Mouse (Mus musculus) heart, embryonic 16.5 days (tissue): ENCODE results near the gene Vav1. TPM values are rescaled to one million over a fixed set of nuclear protein-coding genes. Genes with fewer than 3 reads are reported as not detected.

ENCODE experiments used
- ATAC-seq: fragments of 200-750 bp; cut with Nextera tagmentation; replicated peaks from 2 replicates; pipeline ENCODE4 v1.8.0; 2017; ENCODE audit warnings: moderate number of reproducible peaks; ENCODE audit not compliant: insufficient read depth, low FRiP score; ENCODE audit errors: extremely low read depth
- H3K27ac ChIP-seq: fragments of 300-500 bp; sonication (generic); 2 replicates; pipeline ENCODE4 v1.5.1; 2014; ENCODE audit warnings: mild to moderate bottlenecking, low read length, control low read depth, moderate library complexity
- H3K27me3 ChIP-seq: fragments of 300-500 bp; sonication (generic); 2 replicates; pipeline ENCODE4 v1.6.1; 2014; ENCODE audit warnings: low read length, mixed read lengths; ENCODE audit not compliant: control insufficient read depth, insufficient read depth
- H3K36me3 ChIP-seq: fragments of 300-500 bp; sonication (generic); 2 replicates; pipeline ENCODE4 v1.6.1; 2014; ENCODE audit not compliant: control insufficient read depth, insufficient read depth
- H3K4me1 ChIP-seq: fragments of 300-500 bp; sonication (generic); 2 replicates; pipeline ENCODE4 v1.6.1; 2014; ENCODE audit warnings: low read length, mixed read lengths; ENCODE audit not compliant: control insufficient read depth, insufficient read depth
- H3K4me2 ChIP-seq: fragments of 300-500 bp; sonication (generic); 2 replicates; pipeline ENCODE4 v1.6.1; 2014; ENCODE audit warnings: low read depth, mild to moderate bottlenecking, control low read depth, low read length
- H3K4me3 ChIP-seq: fragments of 300-500 bp; sonication (generic); 2 replicates; pipeline ENCODE4 v1.5.1; 2014; ENCODE audit warnings: mild to moderate bottlenecking, control low read depth, low read length
- H3K9ac ChIP-seq: fragments of 300-500 bp; sonication (generic); 2 replicates; pipeline ENCODE4 v1.6.1; 2014; ENCODE audit warnings: low read length, control low read depth
- H3K9me3 ChIP-seq: fragments of 300-500 bp; sonication (generic); replicated peaks from 2 replicates; pipeline ENCODE4 v1.6.1; 2016; ENCODE audit warnings: low read length; ENCODE audit not compliant: control insufficient read depth
- WGBS: fragments of 180-500 bp; shearing (Covaris S2); extraction: QIAGEN DNeasy Blood & Tissue Kit; methylation state at CpG from one replicate; pipeline ENCODE4 v1.1.7; 2014; 5-methylcytosine and 5-hydroxymethylcytosine counted together
- polyA plus RNA-seq: library from polyadenylated mRNA; unstranded; fragments of >200 nt; fragmentation: Nextera tagmentation; extraction: Ambion mirVana; gene quantifications from 2 replicates; pipeline ENCODE4 v1.2.1, GENCODE M21; 2015

Gene Vav1
- polyA plus RNA-seq, 1 experiment from 2014 or later, result 13.5 TPM

DNA sequence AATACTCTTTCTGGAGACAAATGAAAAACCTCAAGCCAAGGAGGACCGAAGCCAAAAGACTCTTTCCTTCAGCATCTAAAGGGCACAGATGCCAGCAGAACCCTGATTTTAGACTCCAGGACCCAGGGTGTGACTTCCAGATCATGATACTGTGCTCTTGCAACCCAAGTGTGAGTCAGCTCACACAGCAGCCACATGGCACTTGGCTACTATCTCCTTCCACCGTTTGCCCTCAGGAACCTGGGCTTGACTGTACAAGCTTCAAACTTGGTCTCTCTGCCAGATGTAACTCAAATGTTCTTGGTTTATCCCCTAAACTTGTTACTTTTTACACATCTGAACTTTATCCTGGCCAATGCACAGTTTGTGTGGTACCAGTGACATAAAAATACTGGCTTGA, 68.9 kb downstream of the Vav1 start:
- Histone ChIP-seq H3K9ac (no peak overlapping the region), H3K4me1 (no peaks in the 10 kb centered on the region), H3K27me3 (no peaks in the 10 kb centered on the region), H3K4me2 (no peak overlapping the region), H3K9me3 (no peaks in the 10 kb centered on the region; the same call in 1 of the 2 replicates), H3K36me3 (no peaks in the 10 kb centered on the region), H3K27ac (no peak overlapping the region), H3K4me3 (no peak overlapping the region)
- no peak for ATAC-seq
- 66% methylated on average over 2 of the region's 2 CpGs for WGBS

DNA sequence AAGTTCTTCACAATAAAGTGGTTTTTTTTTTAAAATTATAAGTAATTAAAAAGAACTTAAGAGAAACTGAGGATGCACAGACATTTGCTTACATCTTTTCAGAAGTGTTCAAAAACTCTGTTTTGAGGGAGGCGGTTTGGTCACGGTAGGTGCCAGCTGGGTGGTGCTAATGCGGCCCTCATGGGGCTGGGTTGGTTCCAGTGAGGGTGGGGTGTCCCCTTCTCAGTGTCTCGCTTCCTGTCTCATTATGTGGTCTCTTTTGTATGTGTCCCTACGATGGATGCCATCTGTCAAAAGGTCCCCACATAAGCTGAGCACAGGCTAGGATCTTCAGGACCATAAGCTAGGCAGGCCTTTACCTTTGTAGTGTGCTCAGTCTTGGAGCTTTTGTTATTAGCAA, 70.2 kb downstream of the Vav1 start:
- WGBS, result 70% methylated on average over 5 of the region's 5 CpGs
- ATAC-seq, result no peak
- Histone ChIP-seq H3K27ac (no peak overlapping the region), H3K27me3 (no peaks in the 10 kb centered on the region), H3K4me2 (no peak overlapping the region), H3K4me3 (no peak overlapping the region), H3K9ac (no peak overlapping the region), H3K4me1 (no peaks in the 10 kb centered on the region), H3K9me3 (no peaks in the 10 kb centered on the region), H3K36me3 (no peaks in the 10 kb centered on the region)

DNA sequence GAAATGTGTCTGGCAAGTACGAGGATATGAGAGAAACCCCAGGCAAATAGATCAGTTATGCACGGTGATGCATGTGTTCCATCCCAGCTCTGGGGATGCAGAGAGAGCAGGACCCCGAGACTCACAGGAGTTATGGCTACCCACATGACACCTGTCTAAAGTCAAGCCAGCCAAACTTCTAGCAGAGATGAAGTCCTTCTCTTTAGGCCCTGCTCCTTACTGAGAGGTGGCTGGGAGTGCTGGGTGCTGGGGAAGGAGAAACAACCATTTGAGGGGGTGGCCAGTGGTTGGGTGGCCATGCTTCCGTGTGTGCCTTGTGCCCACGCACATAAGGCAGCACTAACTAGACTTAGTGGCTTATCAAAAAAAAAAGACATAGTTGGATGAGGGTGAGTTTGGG, 71.3 kb downstream of the Vav1 start:
- Histone ChIP-seq H3K9ac (no peak overlapping the region), H3K36me3 (no peaks in the 10 kb centered on the region), H3K9me3 (no peaks in the 10 kb centered on the region), H3K4me1 (no peaks in the 10 kb centered on the region), H3K27ac (no peak overlapping the region), H3K4me3 (no peak overlapping the region), H3K4me2 (no peak overlapping the region), H3K27me3 (no peaks in the 10 kb centered on the region)
- 85% methylated on average over 5 of the region's 5 CpGs for WGBS
- no peak for ATAC-seq

DNA sequence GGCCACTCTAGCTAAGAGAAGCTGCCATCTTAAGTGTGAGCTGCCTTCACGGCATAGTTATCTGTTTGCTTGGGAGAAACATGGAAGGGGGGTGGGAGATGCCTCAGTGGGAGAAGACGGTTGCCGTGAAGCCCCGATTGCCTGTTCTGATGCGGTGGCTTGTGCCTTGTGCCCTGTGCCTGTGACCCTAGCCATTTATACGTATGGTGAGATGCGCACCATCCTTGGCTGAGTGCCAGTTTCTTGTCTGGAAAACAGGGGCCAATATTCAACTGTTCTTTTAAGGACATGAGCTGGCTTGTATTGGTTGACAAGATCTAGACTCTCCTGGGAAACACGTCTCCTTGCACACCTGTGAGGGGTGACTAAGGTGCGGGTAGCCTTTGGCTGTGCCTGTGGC, 72.2 kb downstream of the Vav1 start:
- Histone ChIP-seq H3K36me3 (no peaks in the 10 kb centered on the region), H3K4me1 (no peaks in the 10 kb centered on the region), H3K27me3 (no peaks in the 10 kb centered on the region), H3K9me3 (no peaks in the 10 kb centered on the region), H3K4me3 (no peak overlapping the region), H3K4me2 (no peak overlapping the region), H3K27ac (no peak overlapping the region), H3K9ac (no peak overlapping the region)
- ATAC-seq, result no peak
- WGBS, result 85% methylated on average over 9 of the region's 9 CpGs

DNA sequence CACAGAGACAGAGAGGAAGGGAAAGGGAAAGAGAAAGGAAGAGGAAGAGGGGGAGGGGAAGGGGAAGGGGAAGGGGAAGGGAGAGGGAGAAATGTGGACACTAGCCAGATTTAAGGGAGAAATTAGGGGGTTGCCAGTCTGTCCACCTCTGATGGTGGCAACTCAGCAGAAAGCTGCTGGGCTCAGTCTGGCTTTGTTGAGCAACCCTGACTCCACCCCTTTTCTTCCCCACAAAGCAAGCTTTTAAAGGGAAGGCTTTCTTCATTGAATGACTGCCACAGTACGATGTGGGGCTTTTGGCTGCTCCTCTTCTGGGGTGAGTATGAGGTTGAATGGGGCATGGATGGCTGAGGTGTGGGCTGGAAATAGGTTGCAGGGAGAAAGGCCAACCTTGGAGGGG, 79.5 kb downstream of the Vav1 start, which contains the start of gene Adgre1:
TSS of gene Adgre1 (plus strand) at position 251 of the 400 bp plus-strand sequence.
- Histone ChIP-seq H3K9ac (no peak within 1 kb of the TSS), H3K4me3 (no peak within 1 kb of the TSS), H3K9me3 (no peaks in the 10 kb centered on the region), H3K36me3 (no peaks in the 10 kb centered on the region), H3K4me2 (no peak within 1 kb of the TSS), H3K27ac (no peak within 1 kb of the TSS), H3K27me3 (no peaks in the 10 kb centered on the region), H3K4me1 (no peaks in the 10 kb centered on the region)
- ATAC-seq, result no peak
- WGBS, result 38% methylated on average over 1 of the region's 1 CpGs

DNA sequence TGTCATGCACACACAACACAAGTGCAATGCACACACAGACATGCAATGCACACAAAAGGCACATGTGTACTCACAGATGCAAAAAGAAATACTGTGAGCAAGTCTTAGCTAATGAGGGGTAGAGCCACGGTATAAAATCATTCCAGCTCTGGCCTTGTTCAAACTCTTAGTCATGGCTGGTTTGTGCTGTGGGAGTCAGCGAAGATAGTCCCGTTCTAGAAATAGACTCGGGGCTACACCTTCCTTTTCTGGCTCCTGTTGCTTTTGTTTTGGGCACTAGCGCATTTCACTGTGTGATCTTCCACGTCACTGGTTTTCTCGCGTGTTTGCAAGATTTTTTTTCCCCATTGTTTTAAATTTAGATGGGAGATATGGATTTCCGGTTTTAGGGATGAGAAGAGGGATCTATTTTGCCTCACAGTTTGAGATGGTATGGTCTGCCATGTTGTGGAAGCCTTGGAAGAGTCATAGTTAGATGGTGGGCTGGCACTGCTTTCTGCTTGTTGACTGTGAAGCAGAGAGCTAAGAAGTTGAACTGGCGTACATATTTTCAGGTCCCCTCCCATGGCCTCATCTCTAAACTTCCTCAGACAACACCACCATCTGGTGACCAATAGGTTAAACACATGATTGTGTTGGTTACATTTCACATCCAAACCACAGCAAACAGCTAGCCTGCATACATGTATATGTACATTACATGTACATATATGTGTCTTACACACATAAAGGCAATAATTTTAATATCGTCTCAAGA, 80.8 kb downstream of the Vav1 start:
- no peaks in the 10 kb centered on the region for H3K27me3 ChIP-seq
- no peak for ATAC-seq
- WGBS, result 69% methylated on average over 11 of the region's 11 CpGs
- H3K4me3 ChIP-seq, result no peak overlapping the region
- H3K27ac ChIP-seq, result no peak overlapping the region
- no peaks in the 10 kb centered on the region for H3K9me3 ChIP-seq
- H3K4me1 ChIP-seq, result no peaks in the 10 kb centered on the region
- no peak overlapping the region for H3K9ac ChIP-seq
- H3K36me3 ChIP-seq, result no peaks in the 10 kb centered on the region
- no peak overlapping the region for H3K4me2 ChIP-seq

Other genes with a start within 250 kb of the Vav1 start
- 16.5 and 22.8 TPM in 2 replicates for gene Khsrp, start 247.6 kb upstream of the Vav1 start, polyA plus RNA-seq
- gene Slc25a41, start 237.4 kb upstream of the Vav1 start, polyA plus RNA-seq, result not detected in 2 replicates
- gene Crb3, start 220.0 kb upstream of the Vav1 start, polyA plus RNA-seq, result 1.1 and 4.8 TPM in 2 replicates
- 14.7 and 17.0 TPM in 2 replicates for gene Slc25a23, start 219.2 kb upstream of the Vav1 start, polyA plus RNA-seq
- gene Dennd1c, start 200.6 kb upstream of the Vav1 start, polyA plus RNA-seq, result 2.2 and 4.1 TPM in 2 replicates
- 5.7 and 6.9 TPM in 2 replicates for gene Tubb4a, start 191.3 kb upstream of the Vav1 start, polyA plus RNA-seq
- 3.3 and 3.4 TPM in 2 replicates for gene Tnfsf9, start 173.8 kb upstream of the Vav1 start, polyA plus RNA-seq
- 0.17 and 0.75 TPM in 2 replicates for gene Cd70, start 129.3 kb upstream of the Vav1 start, polyA plus RNA-seq
- gene Tnfsf14, start 84.9 kb upstream of the Vav1 start, polyA plus RNA-seq, result 0.29 and 0.58 TPM in 2 replicates
- 3.5 and 6.3 TPM in 2 replicates for gene C3, start 51.0 kb upstream of the Vav1 start, polyA plus RNA-seq
- 28.9 and 30.3 TPM in 2 replicates for gene Gpr108, start 30.7 kb upstream of the Vav1 start, polyA plus RNA-seq
- 47.8 TPM in 2 replicates for gene Trip10, start 29.6 kb upstream of the Vav1 start, polyA plus RNA-seq
- 3.6 and 4.8 TPM in 2 replicates for gene Adgre1, start 79.6 kb downstream of the Vav1 start, polyA plus RNA-seq